Mouse (Mus musculus) bone marrow, adult 2 months (tissue): ENCODE data around the gene Gm11639. TPM values are rescaled to one million over a fixed set of nuclear protein-coding genes. Genes with fewer than 3 reads are reported as not detected.

Experiments used
- H3K27ac ChIP-seq: fragments of 200-500 bp; 2 replicates; pipeline ENCODE4 v1.5.1; 2012; ENCODE audit warnings: low read depth, mild to moderate bottlenecking, control low read depth, inconsistent platforms, low read length; ENCODE audit not compliant: control insufficient read depth, poor library complexity, insufficient read depth
- H3K4me1 ChIP-seq: fragments of 200-500 bp; 2 replicates; pipeline ENCODE4 v1.6.1; 2011; ENCODE audit warnings: low read length; ENCODE audit not compliant: control insufficient read depth, insufficient read depth
- H3K4me3 ChIP-seq: fragments of 200-500 bp; replicated peaks from 2 replicates; pipeline ENCODE3; 2011; ENCODE audit warnings: mild to moderate bottlenecking, low read depth, low read length, control low read depth; ENCODE audit not compliant: control insufficient read depth
- CTCF ChIP-seq: fragments of 200-500 bp; IDR thresholded peaks from 2 replicates; pipeline ENCODE4 v1.5.1; 2011; ENCODE audit warnings: low read length, control low read depth; ENCODE audit not compliant: control insufficient read depth, insufficient read depth
- POLR2A ChIP-seq: fragments of 200-500 bp; IDR thresholded peaks from 2 replicates; pipeline ENCODE4 v1.6.1; 2011; ENCODE audit warnings: low read depth, mild to moderate bottlenecking, control low read depth, low read length, borderline replicate concordance; ENCODE audit not compliant: control insufficient read depth
- WGBS: fragments of 180-500 bp; shearing (Covaris S2); methylation state at CpG from one replicate; pipeline ENCODE4 v1.1.7; 2018; 5-methylcytosine and 5-hydroxymethylcytosine counted together
- polyA plus RNA-seq: library from polyadenylated mRNA; stranded (reverse); fragments of >200 nt; gene quantifications from 2 replicates; pipeline ENCODE4 v1.2.4, GENCODE M21; 2011; ENCODE audit warnings: low replicate concordance; ENCODE audit not compliant: missing spikeins, insufficient read depth, insufficient read length

Gm11639 gene
- polyA plus RNA-seq, 1 experiment: not detected

- Histone ChIP-seq H3K27ac (no peak overlapping the region), H3K4me3 (no peak overlapping the region), H3K4me1 (peaks cover 10% of the 10 kb centered on the region)
- TF ChIP-seq CTCF: no peak
- no peak for TF ChIP-seq POLR2A
Measured at GRCm38 (mm10) chr11:104664441-104664840, 21.1 kb upstream of the Gm11639 start.

DNA sequence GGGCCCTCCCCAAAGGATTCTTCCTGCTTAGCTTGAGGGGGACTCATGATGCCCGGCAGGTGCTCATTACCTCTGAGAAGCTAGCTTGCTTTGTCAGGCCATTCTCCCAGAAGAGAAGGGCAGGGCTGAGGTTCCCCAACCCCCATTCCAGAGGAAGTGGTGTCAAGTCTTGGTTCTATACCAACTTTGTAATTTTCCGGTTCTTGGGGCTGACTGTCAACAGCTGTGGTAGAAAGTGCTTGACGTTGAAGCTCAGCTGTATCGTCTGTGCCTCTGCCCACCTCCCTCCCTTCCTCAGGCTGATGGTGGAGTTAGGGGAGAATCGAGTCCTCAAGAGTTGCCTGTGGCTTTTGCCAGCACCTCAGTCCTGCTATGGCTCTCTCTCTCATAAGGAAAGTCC, 18.1 kb upstream of the Gm11639 start:
- H3K4me3 ChIP-seq: no peak overlapping the region
- no peak for TF ChIP-seq POLR2A
- no peak for TF ChIP-seq CTCF
- WGBS: 4% methylated on average over 5 of the region's 5 CpGs
- H3K4me1 ChIP-seq: peaks cover 11% of the 10 kb centered on the region
- H3K27ac ChIP-seq: peak overlapping the region; percentile 64

GRCm38 (mm10) chr11:104673412-104673811, 12.1 kb upstream of the Gm11639 start:
- 83% methylated on average over 4 of the region's 4 CpGs for WGBS
- TF ChIP-seq CTCF (no peak), POLR2A (no peak)
- Histone ChIP-seq H3K4me1 (peaks cover 1% of the 10 kb centered on the region; the same call in 1 of the 2 replicates), H3K4me3 (no peak overlapping the region), H3K27ac (no peak overlapping the region)

DNA sequence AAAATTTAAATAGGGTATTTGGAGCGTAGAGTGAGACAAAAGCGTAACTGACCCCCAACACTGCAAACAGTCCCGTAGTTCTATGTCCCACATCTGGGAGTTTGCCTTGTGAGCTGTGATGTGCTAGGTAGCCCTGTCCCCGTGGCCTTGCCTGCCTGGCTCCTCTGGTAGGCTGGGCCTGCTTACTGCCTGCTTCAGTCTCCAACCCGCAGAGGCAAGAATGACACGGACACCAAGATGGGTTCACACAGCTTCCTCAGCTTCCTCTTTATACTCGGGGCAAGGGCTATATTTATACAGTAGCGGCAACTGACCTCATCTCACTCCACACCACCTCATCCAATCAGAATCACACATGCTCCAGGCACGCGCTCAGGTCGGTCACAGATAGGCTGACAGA, 10.7 kb upstream of the Gm11639 start:
- WGBS: 71% methylated on average over 11 of the region's 11 CpGs
- Histone ChIP-seq H3K4me1 (peaks cover 1% of the 10 kb centered on the region; the same call in 1 of the 2 replicates), H3K4me3 (no peak overlapping the region), H3K27ac (no peak overlapping the region)
- TF ChIP-seq POLR2A: no peak
- TF ChIP-seq CTCF: no peak

DNA sequence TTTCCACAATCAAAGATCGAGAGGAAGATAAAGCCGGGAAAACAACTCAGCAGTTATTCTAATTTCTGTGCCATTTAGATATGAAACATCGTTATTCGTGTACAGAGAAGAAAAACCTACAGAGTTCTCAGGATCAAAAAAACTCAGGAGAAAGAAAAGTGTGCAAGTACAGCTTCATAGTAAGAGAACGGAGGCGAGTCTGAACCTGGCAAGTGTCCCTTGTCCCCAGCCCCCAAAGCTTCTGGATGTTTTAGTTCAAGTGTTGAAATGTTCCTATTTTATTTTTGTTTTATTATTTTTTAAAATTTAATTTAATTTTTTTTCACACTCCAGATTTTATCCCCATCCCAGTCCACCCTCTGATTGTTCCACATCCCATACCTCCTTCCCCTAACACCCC, 7.7 kb downstream of the Gm11639 start:
- WGBS: 81% methylated on average over 6 of the region's 6 CpGs
- TF ChIP-seq POLR2A (no peak), CTCF (no peak)
- H3K4me1 ChIP-seq: no peaks in the 10 kb centered on the region
- H3K4me3 ChIP-seq: no peak overlapping the region
- H3K27ac ChIP-seq: no peak overlapping the region

GRCm38 (mm10) chr11:104704097-104704496, 18.6 kb downstream of the Gm11639 start:
- H3K4me3 ChIP-seq: no peak overlapping the region
- H3K27ac ChIP-seq: no peak overlapping the region
- H3K4me1 ChIP-seq: no peaks in the 10 kb centered on the region; the same call in 1 of the 2 replicates
- no peak for TF ChIP-seq CTCF
- no peak for TF ChIP-seq POLR2A
- WGBS: 78% methylated on average over 15 of the region's 15 CpGs

DNA sequence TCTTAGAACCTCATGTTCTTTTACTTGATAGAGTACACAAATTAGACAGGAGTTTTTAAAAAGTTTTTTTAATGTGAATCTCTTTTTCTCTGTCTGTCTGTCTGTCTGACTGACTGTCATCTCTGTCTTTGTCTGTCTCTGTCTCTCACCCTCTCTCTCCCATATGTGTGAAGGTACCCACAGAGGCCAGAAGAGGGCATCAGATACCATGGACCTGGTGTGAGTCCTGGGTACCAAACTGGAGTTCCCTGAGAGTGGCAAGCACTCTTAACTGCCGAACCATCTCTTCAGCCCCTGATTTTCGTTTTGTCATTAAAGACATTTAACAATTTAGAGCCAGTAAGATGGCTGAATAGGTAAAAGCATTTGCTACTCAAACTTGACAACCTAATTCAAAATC, 21.6 kb downstream of the Gm11639 start:
- TF ChIP-seq POLR2A (no peak), CTCF (peak; percentile 27; the same call in 1 of the 2 replicates)
- 70% methylated on average over 2 of the region's 2 CpGs for WGBS
- Histone ChIP-seq H3K4me1 (no peaks in the 10 kb centered on the region; the same call in 1 of the 2 replicates), H3K4me3 (no peak overlapping the region), H3K27ac (no peak overlapping the region)

GRCm38 (mm10) chr11:104744995-104745568, 59.6 kb downstream of the Gm11639 start:
- TF ChIP-seq POLR2A (no peak), CTCF (no peak)
- H3K4me1 ChIP-seq: no peaks in the 10 kb centered on the region
- WGBS: 82% methylated on average over 9 of the region's 9 CpGs
- H3K27ac ChIP-seq: no peak overlapping the region
- no peak overlapping the region for H3K4me3 ChIP-seq

GRCm38 (mm10) chr11:104765762-104766161, 80.3 kb downstream of the Gm11639 start:
- TF ChIP-seq CTCF (no peak), POLR2A (no peak)
- Histone ChIP-seq H3K27ac (no peak overlapping the region), H3K4me3 (no peak overlapping the region), H3K4me1 (no peaks in the 10 kb centered on the region)
- 36% methylated on average over 6 of the region's 6 CpGs for WGBS
